Mouse (Mus musculus): ENCODE data around the gene Car7.
"Not testable (repeated sequence)": the region's sequence is repeated elsewhere in the genome, so short reads cannot be mapped to it uniquely, and the experiment has no call there.

Car7 gene

DNA sequence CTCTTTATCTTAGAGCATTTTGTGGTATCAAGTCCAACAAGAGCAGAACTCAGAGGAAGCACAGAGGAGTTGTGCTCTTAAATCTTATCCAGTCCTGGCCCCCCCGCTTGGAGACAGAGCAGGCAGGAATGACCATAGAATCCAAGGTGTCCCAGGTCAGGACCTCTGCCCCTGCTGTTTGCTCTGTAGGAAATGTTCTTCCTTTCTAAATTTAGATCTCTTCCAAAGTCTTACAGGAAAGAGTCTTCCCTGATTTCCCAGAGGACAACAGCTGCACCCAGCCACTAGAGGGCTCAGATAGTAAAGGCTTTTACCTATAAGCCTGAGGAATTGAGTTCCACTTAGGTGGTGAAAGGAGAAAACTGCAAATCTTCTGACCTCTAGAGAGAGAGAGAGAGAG is 35.1 kb downstream of the Car7 start:
- no peak for DNase-seq (ENCODE audit: low spot score)

DNA sequence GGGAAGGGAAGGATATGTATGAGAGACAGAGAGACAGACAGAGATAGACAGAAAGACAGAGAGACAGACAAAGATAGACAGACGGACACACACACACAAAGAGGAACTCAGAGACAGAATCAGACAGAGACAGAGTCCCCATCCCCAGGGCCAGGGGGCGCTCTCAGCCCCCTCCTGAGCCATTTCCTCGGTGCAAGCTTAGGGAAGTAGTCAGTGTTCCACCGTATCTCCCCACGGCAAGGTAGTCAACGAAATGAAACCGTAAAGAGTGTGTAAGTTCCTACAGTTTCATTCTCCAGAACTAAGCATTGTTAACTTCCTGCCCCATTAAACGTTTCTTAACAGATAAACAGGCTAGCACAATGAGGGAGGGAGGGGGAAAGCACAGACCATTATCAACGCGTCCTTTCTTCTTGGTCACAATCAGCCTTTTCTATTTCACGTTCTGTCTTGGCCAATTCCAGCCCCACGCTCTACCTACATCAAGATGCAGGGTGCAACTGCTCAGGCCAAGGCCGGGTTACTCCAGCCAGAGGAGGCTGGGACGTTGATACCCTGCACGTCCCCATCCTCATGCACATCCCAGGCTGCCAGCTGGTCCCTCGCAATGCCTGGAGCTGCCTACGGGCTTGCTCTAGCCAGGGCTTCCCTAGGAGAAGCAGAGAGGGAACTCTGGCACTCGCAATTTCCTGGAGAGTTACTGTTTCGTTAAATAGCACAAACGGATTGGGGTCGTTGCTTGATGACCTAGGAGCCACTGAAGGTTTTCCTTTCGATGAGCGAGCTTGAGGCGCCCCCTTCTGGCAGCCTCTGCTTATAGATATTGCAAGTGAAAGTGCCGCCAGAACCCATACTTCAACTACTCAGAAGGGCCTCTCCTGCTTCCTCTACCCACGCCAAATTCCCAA is 36.2 kb downstream of the Car7 start:
- peak; percentile 80 for DNase-seq (ENCODE audit: low spot score)

DNA sequence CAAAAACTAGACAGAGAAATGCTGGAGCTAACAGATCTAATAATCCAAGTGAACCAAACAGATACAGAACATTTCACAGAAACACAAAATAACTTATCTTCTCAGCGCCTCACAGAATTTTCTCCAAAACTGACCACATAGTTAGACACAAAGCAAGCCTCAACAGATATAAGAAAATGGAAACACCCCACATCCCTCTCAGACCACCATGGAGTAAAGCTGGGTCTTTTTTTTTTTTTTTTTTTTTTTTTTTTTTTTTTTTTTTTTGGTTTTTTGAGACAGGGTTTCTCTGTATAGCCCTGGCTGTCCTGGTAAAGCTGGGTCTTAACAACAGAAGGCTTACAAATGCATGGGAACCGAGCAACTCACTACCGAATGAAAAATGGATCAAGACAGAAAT is 42.3 kb downstream of the Car7 start:
- no peak for DNase-seq (ENCODE audit: low spot score)

DNA sequence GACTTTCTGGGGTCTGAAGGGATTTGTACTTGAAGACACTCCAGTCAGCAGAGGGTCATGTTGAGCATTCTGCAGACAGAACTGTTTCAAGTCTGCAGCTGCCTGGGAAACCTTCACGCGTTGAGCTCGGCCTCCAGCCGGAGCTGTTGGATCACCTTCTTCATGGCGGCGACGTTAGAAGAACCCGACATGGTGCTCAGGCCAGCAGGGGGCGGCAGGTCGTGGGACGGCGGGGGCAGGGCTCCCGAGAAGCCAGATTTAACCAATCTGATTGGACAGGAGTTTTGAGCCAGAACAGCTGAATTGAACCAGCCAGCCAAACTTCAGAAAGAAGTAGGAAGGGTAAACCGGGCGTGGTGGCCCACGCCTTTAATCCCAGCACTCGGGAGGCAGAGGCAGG is 43.1 kb downstream of the Car7 start:
- not testable (repeated sequence) for DNase-seq (ENCODE audit: low spot score)

DNA sequence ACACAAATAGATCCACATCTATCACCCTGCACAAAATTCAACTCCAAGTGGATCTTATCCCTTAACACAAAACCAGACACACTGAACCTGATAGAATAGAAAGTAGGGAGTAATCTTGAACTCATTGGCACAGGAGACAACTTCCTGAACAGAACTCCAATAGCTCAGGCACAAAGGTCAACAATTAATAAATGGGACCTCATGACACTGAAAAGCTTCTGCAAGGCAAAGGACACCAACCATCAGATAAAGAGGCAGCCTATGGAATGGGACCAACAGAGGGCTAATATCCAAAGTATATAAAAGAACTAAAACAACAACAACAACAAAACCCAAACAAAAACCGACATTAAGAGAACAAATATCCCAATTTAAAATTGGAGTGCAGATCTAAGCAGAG is 50.0 kb downstream of the Car7 start:
- no peak for DNase-seq (ENCODE audit: low spot score)

DNA sequence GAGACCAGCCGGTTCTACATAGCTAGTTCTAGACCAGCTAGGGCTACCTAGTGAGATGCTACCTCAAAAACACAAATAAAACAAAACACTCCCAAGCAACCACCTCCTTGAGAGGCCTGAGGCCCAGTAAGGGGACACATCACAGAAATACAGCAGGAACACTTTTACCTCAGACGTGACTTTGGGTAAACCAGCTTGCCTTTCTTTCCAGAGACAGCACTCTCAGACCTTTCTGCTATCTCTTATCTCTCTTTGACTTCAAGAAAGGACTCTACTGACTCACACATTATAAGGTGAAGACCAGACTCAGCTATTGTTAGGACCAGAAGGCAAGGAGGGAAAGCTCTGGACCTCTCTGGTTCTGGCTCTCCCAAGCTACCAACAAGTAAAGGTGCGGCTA is 55.8 kb downstream of the Car7 start:
- DNase-seq (ENCODE audit: low spot score): no peak

DNA sequence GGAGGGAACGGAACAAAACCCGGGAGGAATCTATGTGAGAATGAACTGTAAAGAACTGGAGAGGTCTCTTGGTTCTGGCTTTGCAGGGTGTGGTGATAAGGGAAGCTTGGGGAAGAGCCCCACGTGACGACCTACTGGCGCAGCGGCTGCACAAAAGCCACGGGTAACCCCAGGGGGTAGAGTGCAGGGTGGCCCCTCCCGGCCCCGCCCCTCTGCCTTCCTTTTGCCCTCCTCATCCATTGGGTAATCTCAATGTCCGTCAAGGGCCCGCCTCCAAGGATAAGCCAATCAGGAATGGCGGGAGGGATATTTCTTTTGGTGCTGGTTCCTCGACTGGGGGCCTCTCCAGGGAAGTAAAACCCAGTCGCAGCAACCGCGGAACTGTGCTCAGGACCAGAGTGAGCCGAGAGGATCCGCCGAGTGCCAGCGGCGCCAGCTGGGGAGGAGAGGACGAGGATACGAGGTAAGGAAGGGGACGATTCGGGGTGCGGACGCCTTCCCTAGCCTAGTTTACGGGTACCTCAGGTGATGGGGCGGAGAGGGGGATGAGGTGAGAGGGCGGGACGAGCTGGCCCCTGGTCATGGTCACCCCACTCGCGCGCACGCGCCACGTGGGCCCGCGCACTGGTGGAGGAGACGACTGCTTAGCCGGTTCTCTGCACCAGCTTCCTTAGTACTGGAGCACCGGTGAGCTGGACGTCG is 56.8 kb downstream of the Car7 start, which contains the start of gene Pdp2:
Pdp2 (plus strand) TSS at position 319 of the 702 bp plus-strand sequence.
- DNase-seq (ENCODE audit: low spot score): peak; percentile 82

DNA sequence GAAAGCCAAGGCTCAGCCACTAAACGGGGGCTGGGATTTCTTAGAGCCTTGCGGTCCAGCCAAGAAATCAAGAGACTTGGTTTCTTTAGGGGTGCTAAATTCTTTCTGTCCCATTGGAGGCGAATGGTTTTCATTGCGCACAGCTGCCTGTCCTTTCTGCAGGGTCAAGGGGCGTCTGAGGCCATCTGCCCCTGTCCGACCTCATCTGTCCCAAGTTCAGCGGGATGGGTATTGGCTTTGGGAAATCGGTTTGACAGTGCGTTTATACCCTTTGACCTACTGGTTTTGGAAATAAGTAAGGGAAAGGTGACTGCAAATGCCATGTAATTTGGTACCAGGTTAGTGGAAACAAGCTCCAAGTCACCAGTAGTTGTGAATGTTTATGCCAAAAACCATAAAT is 57.4 kb downstream of the Car7 start:
- DNase-seq (ENCODE audit: low spot score): no peak

DNA sequence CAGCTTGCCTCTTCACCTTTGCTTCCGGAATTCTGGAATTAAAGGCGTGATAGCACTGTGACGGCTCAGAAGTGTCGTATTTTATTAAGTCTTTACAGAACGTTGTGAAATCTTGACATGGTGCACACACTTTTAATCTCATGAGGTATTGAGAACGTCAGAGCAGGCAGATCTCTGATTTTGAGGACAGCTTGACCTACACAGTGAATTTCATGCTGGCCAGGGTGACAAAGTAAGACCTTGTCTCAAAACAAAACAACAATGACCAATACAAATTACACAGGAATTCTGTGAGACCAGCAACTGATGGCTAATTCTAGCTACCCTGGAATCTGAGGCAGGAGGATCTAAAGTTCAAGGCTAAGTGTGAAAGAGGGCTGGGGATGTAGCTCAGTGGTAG is 58.1 kb downstream of the Car7 start:
- DNase-seq (ENCODE audit: low spot score): no peak

DNA sequence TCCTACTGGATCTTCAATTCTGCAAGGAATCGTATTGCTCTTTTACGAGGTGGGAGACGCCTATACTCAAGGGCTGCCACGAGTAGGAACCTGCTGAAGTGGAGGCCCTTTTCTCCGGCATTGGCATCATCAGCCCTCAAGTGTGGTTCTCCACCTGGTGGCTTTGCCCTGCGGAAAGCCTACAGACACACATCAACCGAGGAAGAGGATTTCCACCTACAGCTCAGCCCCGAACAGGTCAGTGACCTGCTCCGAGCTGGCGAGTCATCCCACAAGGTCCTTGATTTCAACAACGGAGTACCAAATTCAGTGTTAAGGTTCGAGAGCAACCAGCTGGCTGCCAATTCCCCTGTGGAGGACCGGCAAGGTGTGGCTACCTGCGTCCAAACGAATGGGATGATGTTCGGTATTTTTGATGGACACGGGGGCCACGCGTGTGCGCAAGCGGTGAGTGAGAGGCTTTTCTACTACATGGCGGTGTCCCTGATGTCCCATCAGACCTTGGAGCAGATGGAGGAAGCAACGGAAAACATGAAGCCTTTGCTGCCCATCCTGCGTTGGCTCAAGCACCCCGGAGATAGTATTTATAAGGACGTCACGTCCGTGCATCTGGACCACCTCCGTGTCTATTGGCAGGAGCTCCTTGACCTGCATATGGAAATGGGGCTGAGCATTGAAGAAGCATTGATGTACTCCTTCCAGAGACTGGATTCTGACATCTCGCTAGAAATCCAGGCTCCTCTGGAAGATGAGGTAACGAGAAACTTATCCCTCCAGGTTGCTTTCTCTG is 59.2 kb downstream of the Car7 start:
- DNase-seq (ENCODE audit: low spot score): no peak

DNA sequence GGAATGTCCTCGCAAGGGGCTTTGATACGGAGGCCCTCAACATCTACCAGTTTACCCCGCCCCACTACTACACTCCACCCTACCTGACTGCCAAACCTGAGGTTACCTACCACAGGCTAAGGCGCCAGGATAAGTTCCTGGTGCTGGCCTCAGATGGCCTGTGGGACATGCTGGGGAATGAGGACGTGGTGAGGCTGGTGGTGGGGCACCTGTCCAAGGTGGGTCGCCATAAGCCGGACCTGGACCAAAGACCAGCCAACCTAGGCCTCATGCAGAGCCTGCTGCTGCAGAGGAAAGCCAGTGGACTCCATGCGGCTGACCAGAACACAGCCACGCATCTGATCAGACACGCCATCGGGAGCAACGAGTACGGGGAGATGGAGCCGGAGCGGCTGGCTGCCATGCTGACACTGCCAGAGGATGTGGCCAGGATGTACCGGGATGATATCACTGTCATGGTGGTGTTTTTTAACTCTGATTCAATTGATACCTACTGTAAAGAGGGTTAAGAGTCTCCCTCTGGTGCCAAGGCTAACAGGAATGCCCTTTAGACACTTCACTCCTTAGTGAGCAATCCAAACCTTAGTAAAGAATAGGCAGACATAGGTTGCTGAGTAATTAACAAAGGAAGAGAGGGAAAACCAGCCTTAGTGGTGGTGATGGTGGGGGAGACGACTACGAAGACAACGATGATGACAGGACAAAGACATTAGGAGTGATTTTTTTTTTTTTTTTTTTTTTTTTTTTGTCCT is 60.3 kb downstream of the Car7 start:
- no peak for DNase-seq (ENCODE audit: low spot score)

DNA sequence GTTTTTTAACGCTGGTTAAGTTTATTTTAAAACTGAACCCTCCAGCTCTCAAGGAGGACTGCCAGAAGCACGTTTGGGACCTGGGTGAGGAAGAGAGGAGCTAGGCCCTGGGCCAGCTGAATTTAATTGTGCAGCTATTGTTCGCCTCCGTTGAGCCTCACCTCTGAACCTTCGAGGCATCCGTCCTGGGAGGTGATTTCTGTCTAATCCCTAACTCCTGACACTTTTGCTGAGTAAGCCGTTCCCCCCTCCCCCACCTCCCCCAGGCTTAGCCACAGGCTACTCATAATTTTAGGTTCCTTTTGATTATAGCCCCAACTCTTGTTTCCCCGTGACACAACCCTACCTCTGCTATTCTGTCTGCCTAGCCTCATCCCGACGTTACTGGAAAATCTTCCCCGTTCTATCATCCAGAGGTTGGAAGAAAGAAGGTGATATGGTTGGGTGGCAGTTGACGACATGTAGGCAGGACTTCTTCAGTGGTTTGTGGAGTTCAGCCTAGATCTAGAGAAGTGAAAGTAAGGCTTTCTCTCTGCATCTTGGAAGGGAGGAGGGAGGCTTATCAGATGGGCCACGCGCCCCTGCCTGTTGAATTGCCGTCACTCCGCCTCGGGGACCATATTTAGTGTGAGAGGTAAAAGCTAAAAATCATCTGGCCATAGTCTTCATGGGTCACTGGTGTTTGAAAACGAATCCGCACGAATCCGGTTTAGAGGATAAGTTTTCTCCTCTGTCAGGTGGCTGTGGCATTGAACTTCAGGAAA is 61.5 kb downstream of the Car7 start:
- DNase-seq (ENCODE audit: low spot score): no peak

DNA sequence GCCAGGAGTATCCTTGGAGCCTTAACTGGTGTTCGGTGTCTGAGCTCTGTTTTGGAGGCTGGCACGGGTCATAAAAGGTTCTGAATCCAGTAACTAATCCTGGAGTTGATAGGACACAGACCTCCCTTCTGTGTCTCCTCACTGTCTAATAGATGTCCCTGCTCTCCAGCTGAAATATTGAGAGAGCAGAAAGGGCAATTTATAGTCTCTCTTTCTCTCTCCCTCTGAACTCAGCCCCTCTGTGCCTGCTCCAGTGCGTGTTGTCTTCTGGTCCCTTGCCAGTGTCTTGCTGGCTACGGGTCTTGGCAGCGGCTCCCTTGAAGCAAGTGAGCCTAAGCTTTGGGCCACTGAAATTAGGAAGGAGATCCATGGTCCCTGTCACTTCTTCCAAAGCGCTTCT is 63.2 kb downstream of the Car7 start:
- DNase-seq (ENCODE audit: low spot score): no peak

DNA sequence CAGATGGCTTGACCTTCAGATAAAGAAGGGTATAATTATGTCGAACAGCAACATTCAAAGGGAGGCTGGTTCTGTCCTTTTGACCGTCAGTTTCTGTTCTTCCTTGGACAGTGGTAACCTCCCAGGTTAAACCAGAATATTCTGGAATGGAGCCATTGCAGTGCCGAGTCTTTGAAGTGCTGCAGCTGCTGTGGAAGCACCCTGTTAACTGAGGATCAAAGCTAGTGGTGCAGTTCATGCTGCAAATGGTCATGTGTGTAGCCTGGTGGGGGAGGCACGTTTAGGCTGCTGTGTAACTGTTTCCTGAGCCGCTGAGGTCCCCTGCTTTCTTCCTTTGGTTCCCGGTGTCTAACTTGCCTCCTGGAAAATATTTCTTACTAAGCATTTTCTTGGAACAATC is 64.0 kb downstream of the Car7 start:
- no peak for DNase-seq (ENCODE audit: low spot score)

Measured in urinary bladder, postnatal 25 days (tissue).